Mouse (Mus musculus) right cerebral cortex, postnatal 10 days (tissue): ENCODE results near the gene Zic4.

Source experiments
- DNase-seq, 2 experiments: peaks; one replicate each; pipeline ENCODE4 v3.0.0; 2021; ENCODE audit warnings: low spot score in 2 of 2

Zic4 gene

DNA sequence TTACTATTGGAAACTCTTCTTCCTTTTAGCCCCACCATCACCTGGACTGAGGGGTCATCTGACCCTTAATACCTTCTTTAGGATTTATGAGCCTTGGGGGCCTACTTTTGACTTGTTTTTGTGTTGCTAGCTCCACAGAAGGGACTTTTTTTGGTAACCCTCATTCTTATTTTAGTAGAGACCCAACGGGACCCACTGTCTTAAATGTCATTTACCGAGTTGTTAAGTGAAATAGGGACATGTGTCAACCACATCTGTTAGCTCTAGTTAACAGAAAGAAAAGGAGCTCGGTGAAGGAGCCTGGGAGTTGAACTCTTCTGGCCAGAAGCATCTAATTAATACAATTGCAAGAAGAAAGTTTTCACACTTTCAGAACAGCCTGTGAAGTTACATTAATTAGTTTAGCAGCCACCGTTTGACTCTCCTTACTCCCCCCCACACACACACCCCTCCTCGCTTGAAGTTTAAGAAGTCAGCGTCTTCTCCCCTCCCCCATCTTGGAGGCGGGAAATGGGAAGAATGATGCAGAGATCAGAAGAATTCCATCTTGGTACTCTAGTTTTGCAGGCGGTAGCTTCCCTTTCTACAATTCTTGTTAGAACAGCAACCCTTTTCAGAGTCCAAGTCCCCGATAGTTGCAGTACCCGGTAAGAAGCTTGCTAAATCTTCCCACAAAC is 17.7 kb downstream of the Zic4 start:
- DNase-seq: no peak

DNA sequence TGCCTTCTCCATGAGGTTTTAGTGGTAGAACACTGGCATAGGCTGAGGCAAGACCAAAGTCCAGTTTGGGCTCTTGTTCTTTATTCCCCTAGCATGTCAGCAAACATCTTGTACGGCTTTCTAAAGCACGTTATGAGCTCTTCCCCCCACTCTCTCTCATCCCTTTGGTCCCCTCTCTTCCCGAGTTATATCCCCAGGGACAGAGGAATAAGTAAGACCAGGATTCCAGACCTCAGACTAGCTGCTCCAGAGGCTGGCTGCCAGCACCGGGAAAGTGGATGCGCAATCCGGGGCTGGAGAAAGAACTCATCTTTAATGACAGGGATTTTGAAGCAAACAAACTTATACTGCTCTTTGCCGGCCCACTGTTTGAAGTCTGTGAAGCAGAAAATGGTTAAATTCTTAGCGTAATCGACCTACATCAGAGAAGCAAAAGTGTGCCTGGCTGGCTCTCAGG is 18.3 kb downstream of the Zic4 start:
- DNase-seq: no peak

DNA sequence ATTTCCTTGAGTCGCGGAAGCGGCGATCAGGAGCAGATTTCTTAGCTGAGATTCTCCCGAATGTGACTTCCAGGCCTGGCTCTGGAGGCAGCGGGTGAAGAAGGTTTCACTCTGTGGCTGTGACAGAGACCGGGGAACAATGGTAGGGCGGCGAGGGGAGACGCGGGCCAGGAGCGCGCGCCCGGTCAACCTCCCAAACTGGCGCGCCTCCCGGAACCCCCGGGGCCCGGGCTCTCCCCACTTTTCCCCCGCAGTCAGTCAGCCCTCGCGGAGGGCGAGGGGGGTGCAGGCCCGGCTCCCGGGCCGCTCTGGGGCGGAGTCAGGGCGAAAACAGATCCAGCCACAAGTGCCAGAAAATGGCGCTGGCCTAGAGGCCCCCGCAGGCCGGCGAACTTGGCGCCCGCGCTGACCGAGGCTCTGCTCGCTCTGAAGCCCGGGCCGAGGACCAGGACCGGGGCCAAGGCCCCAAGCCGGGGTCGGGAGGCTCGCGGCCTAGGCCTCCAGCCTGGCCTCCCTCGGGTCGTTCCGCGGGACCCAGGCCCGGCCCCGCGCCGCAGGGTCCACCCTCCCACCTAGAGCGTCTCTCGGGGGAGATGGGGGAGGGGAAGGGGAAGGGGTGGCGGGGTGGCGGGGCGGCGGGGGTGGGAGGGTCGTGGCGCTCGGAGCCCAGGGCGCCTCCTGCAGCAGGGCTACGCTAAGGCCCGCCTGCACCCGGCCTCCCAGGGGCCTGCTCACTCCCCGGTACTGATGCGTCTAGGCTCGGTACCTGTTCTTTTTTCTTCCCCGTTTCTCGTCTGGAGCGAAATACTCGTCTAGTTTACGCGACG is 19.3 kb downstream of the Zic4 start:
- peak in 1 of 2 experiments; percentile 46 for DNase-seq

DNA sequence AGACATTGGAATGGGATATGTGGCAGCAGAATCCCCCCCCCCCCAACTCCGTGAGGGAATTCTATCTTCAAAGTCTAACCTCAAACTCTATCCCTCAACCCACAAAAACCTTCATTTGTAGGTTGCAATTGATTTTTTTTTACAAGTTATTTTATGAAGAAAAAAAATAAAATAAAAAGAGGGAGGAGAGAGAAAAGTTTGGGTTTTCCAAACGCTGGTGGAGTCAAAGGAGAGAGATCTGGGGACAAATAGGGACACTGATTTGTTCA is 19.8 kb downstream of the Zic4 start:
- no peak for DNase-seq

DNA sequence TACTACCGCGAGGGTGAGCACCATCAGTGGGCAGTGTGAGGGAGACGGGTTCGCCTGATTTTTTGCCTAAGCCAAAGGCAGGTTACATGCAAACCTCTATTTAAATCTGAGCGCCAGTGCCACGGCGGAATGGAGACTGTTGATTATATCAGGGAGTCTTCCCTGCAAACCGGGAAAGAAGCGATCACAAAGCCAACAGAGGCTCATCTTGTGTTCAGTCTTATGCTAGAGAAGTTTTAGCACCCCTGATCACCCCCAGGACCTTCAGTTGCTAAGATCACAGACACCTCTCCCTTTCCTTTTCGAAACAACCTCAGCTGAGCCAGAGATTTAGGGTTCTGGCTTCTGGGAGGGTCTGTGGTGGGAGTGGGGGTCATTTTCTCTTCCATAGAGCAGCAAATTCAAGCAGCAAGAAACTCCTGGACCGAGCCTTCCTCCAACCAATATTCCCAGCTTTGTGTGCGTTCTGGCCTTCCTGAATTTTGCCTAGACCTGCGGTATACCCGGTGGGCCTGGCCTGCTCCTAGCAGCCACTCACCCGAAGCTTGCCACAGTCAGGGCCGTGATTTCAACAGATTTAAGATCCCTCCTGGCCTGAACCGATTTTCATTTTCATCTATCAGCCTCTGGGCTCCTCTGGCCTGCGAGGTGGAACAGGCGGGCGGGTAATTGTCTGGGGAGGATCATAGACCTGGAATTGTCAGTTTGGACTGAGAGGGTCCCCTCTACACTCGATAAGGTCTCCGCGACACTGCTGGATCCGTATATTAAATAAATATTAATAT is 20.4 kb downstream of the Zic4 start:
- DNase-seq: no peak

DNA sequence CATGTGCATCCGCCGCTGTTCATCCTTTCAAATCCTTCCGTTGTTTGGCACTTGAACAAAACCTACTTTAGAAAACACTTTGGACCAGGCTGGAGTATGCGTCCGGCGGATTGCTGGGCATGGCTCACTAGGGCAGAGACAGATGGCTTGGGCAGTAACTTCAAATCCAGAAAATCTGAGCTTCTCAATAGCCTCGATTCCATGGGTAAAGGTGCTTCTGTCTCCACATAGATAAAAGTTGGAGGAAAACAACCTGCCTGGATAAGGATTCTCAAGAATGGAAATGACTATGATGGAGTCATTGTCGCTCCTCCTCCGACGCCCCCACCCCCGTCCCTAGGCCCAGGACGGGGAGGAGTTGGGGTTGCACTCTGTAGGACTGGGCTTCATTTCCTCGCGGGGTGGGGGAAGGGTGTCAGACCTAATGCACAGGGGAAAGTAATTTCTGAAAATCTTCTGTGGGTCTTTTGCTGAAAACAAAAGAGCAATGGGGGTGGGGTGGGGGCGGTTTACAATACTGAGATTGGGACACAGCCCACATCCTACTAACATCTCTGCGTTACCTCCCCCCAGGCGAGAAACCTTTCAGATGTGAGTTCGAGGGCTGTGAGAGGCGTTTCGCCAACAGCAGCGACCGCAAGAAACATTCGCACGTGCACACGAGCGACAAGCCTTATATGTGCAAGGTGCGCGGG is 21.4 kb downstream of the Zic4 start:
- DNase-seq: no peak

DNA sequence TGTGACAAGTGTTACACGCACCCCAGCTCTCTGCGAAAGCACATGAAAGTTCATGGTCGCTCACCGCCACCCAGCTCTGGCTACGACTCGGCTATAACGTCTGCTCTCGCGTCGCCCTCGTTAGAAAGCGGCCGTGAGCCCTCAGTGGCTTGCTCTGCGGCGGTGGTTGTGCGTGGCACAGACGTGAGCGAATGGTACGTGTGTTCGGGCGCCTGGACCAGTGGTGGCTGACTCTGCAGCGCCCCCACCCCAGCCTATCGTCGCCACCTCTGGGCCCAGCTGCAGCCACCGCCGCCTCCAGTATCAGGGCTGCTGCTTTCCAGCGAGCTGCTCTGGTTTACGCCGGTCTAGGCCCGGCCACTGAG is 21.9 kb downstream of the Zic4 start:
- DNase-seq: no peak

DNA sequence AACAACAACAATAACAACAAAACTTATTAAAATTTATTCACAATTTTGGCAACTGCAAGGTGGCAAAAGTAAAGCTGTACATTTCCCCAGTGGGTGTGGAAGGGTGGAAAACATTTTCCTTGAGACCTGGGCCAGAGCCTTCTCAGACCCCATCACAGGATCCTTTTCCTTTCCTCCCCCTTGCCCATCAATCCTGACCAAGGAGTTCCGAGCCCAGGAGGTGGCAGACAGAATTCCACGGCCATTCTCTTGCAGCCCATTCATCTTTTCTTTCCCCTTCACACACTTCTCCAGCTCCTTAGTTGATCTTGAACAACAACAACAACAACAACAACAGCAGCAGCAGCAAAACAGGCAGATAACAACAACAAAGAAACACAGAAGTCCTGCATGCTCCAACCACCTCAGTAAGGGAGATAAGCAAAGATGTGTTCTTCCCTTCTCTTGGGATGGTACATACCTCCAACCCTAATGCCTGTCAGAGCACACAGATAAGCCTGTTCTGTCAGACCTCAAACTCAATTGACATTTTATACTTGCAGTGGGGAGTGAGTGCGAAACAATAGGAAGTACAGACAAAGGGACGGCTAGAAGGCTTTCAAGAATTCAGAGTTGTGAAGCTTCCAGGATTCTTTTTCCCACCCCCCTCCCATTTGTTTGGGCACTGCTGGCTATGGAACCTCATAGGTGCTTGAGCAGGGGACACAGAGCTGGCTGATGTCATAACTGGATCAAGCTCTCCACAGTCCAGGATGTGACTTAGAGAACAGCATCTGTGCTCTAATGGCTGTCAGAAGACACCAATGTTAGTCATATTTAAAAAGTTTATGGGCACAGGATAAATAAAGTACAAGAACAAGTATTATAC is 22.7 kb downstream of the Zic4 start:
- DNase-seq: no peak

DNA sequence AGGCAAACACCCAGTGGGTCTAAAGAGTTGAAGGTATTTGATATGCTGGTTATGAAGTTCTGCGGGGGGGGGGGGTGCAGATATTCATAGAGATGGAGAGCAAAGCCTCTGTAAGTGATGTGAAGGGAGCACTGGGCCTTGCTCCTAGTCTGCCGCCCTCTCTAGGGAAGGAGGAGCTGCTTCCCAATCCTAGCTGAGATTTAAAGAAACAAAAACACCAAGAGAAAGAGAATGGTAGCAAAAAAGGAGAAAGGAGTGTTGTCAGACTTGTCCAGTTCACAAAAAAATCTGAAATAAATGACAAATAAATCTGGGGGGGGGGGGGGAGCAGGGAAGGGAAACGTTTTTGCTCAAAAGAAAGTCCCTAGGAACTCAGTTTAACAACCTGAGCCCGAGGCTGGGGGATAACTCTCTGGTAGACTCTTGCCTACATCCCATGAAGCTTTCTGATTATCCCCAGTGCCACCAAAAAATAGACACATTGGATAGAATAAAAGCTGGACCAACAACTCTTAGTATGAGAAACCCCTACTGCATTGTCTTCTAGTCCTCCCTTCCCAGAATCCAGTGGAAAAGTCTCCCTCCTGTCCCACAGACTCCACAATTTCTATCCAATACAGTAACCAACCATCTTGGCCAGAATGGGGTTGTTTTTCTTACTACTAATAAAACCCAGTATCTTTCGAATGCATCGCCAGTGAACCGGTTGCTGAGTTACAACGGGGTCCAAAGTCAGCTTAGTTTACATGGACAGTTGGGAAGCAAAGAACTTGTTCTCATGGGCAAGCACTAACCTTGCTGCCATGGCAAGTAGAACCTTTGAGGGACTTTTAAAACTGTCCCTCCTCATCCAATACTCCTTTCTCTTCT is 23.6 kb downstream of the Zic4 start:
- no peak for DNase-seq

DNA sequence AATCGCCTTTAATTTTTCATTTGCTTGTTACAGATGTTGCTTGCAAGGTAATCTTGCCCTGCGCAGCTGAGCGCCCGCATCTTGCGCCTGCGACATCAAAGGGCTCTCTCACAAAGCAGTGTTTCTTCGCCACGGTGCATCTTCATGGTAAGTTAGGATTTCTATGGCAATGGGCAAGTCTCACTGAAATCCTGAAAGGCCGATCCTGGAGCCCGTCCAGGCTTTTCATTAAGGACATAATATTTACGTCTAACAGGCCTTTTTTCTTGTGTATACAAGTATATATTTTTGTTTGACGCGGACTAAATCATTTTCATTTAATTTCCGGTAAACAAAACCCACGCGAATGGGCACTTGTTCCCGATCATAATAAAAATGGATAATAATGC is 24.3 kb downstream of the Zic4 start:
- DNase-seq: no peak

DNA sequence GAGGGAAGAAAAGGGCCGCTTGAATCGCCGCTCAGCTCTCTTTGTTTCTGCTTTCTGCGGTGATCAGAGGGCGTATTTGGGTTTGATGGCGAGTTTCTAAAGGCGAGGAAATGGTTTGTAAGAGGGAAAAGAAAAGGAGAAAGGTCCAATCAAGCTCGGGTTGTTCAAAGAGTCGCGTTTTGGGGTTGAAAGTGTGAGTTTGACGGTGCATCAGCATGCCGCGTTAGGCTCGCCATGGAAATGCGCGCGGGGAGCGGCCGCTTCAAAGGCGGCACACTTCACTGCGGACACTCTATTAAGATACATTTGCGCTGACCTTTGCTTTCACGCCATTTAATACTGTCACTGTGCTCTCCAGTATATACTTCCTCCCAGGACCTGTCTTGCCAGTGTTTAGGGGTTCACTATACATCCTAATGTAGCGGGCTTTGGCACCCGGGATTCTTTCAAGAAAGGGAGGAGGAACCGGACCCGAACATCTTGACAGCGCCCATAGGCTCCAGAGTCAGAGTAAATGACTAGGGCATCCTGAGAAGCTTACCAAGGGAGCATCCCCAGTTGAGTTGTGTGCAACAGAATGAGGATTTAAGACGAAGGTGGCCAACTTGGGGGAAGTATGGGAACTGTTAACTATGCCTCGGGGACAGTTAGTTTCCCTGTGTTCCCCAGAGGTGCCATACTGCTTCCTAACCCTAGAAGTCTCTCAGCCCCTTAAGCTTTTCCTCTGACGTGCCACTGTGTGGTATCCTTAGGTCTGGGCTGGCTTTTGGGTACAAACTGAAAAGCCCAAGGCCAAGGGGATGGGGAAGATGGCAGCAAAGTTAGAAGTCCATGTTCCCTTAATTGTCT is 24.9 kb downstream of the Zic4 start:
- no peak for DNase-seq

DNA sequence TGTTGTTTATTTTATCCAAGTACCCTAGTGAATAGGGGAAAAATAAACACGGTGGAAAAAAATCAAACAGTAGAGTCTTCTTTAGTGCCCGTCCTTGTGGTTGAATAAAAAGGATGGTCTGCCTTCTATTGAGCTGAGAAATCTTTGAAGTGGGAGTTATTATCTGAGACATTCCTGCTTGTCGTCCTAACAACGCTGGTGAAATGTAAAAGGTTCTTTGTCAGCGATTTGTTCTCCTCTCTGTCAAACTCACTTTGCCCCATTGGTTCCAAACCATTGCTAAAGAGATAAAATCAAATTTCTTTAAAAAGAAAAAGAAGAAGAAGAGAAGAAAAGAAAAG is 25.5 kb downstream of the Zic4 start:
- no peak for DNase-seq

DNA sequence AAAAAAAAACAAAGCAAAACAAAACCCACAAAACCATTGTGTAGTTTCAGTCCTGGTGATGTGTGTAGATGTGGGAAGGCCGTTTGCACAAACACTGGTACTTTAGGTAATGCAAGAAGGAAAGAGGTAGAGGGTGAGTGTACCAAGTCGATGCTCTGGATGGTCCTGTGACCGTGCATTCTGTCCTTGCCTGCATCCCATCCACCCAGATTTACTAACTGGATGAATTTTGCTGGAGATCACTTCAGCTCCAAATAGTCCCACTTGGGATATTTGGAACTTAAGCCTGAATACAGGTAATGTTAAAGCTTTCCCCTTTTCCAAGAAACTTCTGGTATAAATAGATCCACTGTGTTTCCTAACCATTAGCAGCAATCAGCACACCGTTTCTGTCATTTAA is 26.0 kb downstream of the Zic4 start:
- no peak for DNase-seq

DNA sequence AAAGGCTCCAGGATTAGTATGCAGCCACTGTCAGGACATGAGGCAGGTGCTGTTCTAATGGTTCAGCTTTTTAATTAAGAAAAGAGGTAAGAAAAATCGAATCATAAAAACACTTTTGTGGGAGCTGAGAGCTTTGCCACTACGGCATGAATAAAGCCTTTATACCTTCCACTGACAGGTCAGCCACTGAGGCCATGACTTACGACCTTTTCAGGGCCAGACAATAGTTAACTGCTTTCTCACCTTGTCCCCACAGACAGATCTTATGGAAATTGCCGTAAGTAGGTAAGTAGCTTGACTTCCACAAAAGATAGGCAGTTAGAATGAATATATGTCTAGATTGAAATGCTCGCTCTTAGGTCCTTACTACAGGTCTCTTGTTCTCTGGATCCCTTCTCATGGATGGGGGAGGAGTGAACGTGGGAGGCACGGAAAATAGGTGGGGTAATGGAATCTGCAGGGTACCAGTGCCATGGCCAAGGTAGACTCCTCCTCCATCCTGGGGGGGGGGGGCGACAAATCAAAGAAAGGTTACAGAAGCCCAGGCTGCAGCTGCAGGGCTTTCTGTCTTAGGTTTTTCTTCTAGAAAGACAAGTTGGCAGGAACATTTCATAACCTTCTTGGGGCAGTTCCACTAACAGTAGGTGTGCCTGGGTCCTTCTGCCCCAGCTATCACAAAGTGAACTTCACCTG is 31.3 kb downstream of the Zic4 start:
- no peak for DNase-seq

DNA sequence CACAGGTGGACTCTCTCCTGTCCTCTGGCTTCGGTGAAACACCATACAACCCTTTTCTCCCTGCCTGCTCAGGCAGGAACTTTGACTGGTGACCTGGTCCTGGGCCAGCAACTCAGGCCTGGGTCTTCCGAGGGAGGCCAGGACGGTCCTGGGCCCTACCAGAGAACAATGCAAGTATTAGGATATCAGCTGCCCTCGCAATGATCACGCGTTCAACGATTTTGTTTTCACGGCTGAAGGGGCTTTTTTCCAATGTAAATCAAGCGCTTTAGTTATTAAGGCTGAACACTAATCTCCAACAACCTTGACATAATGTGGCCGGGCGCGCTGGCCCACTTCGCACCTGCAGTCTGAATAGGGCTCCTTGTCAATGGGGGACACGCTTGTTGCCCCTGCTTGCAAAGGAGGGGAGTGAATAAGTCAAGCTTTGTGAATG is 32.0 kb downstream of the Zic4 start:
- DNase-seq: no peak

DNA sequence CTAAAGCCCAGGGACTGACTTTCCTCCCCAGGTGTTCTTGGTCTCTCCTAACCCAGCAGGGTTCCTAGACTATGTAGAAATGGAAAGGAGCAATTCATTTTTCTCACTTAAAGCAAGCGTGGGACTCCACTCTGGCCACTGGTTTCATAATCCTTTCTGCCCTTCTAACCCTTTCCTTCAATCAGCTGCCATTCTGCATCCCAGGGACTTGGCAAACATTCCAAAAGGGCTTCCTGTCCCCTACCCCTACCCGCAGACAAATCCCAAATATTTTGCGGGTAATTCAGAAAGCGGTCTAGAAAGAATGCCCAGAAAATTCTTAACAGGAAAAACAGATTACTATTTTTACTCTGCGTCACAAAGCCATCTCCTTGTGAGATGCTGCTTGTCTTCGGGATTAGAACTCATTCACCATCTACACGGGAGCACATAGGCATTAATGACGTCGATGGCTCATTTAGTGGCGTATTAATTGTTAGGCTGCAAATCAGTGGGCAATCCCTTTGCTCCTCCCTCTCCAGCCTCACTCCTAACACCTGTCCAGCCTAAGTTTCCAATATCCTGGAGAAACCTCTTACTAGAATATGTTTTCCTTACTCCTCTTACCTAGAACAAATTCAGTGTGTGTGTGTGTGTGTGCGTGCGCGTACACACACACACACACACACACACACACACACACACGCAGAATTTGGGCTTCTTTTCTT is 33.0 kb downstream of the Zic4 start:
- no peak for DNase-seq

DNA sequence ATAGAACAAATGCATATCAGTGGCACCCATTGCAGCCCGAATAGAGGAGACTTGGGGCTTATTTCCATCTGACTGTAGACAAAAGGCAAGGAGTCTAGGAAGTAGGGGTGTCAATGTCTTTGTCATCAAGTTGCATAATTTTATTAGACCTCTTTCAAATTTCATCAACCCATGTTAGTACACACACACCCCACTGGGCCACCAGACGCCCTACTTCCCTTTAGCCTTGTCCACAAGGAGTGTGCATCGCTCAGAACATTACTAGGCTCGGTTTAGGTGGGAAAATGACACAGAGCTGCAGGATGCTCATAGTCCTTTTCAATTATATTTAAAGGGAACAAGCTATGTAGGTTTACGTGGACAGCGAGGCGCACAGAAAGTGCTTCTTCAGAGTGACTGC is 37.8 kb downstream of the Zic4 start:
- no peak for DNase-seq

DNA sequence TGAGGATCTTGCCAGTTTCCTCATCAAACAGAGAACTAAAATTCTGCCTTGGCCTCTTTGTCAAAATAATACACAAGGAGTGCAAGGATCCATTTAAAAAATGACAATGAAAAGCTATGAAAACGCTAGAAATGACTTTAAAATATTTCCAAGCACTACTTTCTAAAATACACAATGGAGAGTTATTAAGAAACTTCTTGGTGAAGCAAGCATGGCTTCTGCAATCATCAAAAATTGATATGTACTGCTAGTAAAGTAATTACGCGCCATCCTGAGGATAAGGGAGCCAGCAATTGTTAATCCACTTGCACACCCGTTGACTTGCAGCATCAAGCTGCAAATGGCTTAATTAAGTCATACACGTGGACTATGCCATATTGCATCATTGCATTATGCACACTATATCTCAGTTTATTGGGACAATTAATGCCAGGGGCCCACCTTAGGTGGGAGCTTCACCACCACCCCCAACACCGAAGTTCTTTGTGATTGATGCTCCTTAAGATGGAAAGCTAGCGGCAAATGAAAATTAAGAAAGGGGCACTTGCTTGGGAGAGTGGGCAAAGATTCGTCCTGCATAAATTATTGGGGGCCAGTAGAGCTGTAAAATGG is 38.4 kb downstream of the Zic4 start:
- DNase-seq: no peak
